Mouse (Mus musculus) spleen, postnatal 36 days (tissue): ENCODE data around the gene Foxi2.

Source experiments
- DNase-seq, 2 experiments: peaks; one replicate each; pipeline ENCODE4 v3.0.0; 2022; ENCODE audit warnings: low spot score in 2 of 2, mixed read lengths in 1 of 2

Foxi2 gene

GRCm38 (mm10) chr7:135410237-135410965 lies at the start of gene Foxi2:
Gene Foxi2 (plus strand): TSS chr7:135410308.
- DNase-seq, result no peak

- no peak for DNase-seq
These were observed 45.5 kb upstream of the Foxi2 start for GRCm38 (mm10) chr7:135364606-135365005.

GRCm38 (mm10) chr7:135376048-135376447 lies 34.1 kb upstream of the Foxi2 start:
- DNase-seq, result no peak

- DNase-seq, result no peak
These were observed 33.2 kb upstream of the Foxi2 start for GRCm38 (mm10) chr7:135376932-135377331.

GRCm38 (mm10) chr7:135378331-135378730 lies 31.8 kb upstream of the Foxi2 start:
- DNase-seq, result no peak

GRCm38 (mm10) chr7:135389039-135389438 lies 21.1 kb upstream of the Foxi2 start:
- no peak for DNase-seq

- DNase-seq, result no peak
These were observed 17.1 kb upstream of the Foxi2 start for GRCm38 (mm10) chr7:135392949-135393542.

GRCm38 (mm10) chr7:135394436-135394835 lies 15.7 kb upstream of the Foxi2 start:
- DNase-seq, result no peak

GRCm38 (mm10) chr7:135395242-135395641 lies 14.9 kb upstream of the Foxi2 start:
- no peak for DNase-seq

- DNase-seq, result no peak
These were observed 13.0 kb upstream of the Foxi2 start for GRCm38 (mm10) chr7:135397096-135397495.

GRCm38 (mm10) chr7:135397874-135398273 lies 12.2 kb upstream of the Foxi2 start:
- no peak for DNase-seq

GRCm38 (mm10) chr7:135403416-135403815 lies 6.7 kb upstream of the Foxi2 start:
- peak; percentile 15 to 27 for DNase-seq

- DNase-seq, result no peak
These were observed 3.3 kb upstream of the Foxi2 start for GRCm38 (mm10) chr7:135406761-135407160.

- no peak for DNase-seq
These were observed 1.6 kb upstream of the Foxi2 start for GRCm38 (mm10) chr7:135408501-135408900.

- DNase-seq, result no peak
These were observed 2.2 kb downstream of the Foxi2 start for GRCm38 (mm10) chr7:135412357-135412756.

GRCm38 (mm10) chr7:135428840-135429239 lies 18.7 kb downstream of the Foxi2 start:
- no peak for DNase-seq

GRCm38 (mm10) chr7:135430903-135431302 lies 20.8 kb downstream of the Foxi2 start:
- DNase-seq, result no peak

- DNase-seq, result no peak
These were observed 33.8 kb downstream of the Foxi2 start for GRCm38 (mm10) chr7:135443903-135444302.

GRCm38 (mm10) chr7:135451340-135451739 lies 41.2 kb downstream of the Foxi2 start:
- DNase-seq, result no peak

- DNase-seq, result no peak
These were observed 42.3 kb downstream of the Foxi2 start for GRCm38 (mm10) chr7:135452366-135452765.

- DNase-seq, result no peak
These were observed 43.6 kb downstream of the Foxi2 start for GRCm38 (mm10) chr7:135453690-135454089.
